Mouse (Mus musculus): ENCODE measurements at regions not wholly inside any gene's neighbourhood (a gene's known extent, or its start where the extent isn't known, plus 50 kb on each side); places are given as distances from the start of the nearest gene placed in this dataset.
"Not testable (repeated sequence)": the region's sequence is repeated elsewhere in the genome, so short reads cannot be mapped to it uniquely, and the experiment has no call there.

- no peak for DNase-seq (ENCODE audit: low spot score)
Measured at GRCm38 (mm10) chr5:75407686-75408085, 167.0 kb upstream of the Kit start.

GRCm38 (mm10) chr5:75410240-75411186, 164.2 kb upstream of the Kit start:
- DNase-seq (ENCODE audit: low spot score) = no peak

- not testable (repeated sequence) for DNase-seq (ENCODE audit: low spot score)
Measured at GRCm38 (mm10) chr5:75419282-75419681, 155.4 kb upstream of the Kit start.

- no peak for DNase-seq (ENCODE audit: low spot score)
Measured at GRCm38 (mm10) chr5:75432885-75433284, 141.8 kb upstream of the Kit start.

GRCm38 (mm10) chr5:75437924-75438323, 136.8 kb upstream of the Kit start:
- DNase-seq (ENCODE audit: low spot score) = no peak

- DNase-seq (ENCODE audit: low spot score) = no peak
Measured at GRCm38 (mm10) chr5:75444024-75444604, 130.6 kb upstream of the Kit start.

GRCm38 (mm10) chr5:75446386-75446785, 128.3 kb upstream of the Kit start:
- DNase-seq (ENCODE audit: low spot score) = no peak

- no peak for DNase-seq (ENCODE audit: low spot score)
Measured at GRCm38 (mm10) chr5:75449913-75450525, 124.7 kb upstream of the Kit start.

GRCm38 (mm10) chr5:75450564-75450963, 124.2 kb upstream of the Kit start:
- no peak for DNase-seq (ENCODE audit: low spot score)

- no peak for DNase-seq (ENCODE audit: low spot score)
Measured at GRCm38 (mm10) chr5:75451081-75451480, 123.6 kb upstream of the Kit start.

- DNase-seq (ENCODE audit: low spot score) = no peak
Measured at GRCm38 (mm10) chr5:75451693-75452092, 123.0 kb upstream of the Kit start.

GRCm38 (mm10) chr5:75453757-75454390, 120.8 kb upstream of the Kit start:
- DNase-seq (ENCODE audit: low spot score) = no peak

- no peak for DNase-seq (ENCODE audit: low spot score)
Measured at GRCm38 (mm10) chr5:75454961-75455541, 119.7 kb upstream of the Kit start.

GRCm38 (mm10) chr5:75457403-75457802, 117.3 kb upstream of the Kit start:
- no peak for DNase-seq (ENCODE audit: low spot score)

- DNase-seq (ENCODE audit: low spot score) = no peak
Measured at GRCm38 (mm10) chr5:75458317-75458716, 116.4 kb upstream of the Kit start.

GRCm38 (mm10) chr5:75459758-75460354, 114.9 kb upstream of the Kit start:
- DNase-seq (ENCODE audit: low spot score) = no peak

GRCm38 (mm10) chr5:75460414-75461025, 114.2 kb upstream of the Kit start:
- DNase-seq (ENCODE audit: low spot score) = no peak

- DNase-seq (ENCODE audit: low spot score) = no peak
Measured at GRCm38 (mm10) chr5:75461368-75461767, 113.3 kb upstream of the Kit start.

GRCm38 (mm10) chr5:75463591-75463990, 111.1 kb upstream of the Kit start:
- no peak for DNase-seq (ENCODE audit: low spot score)

GRCm38 (mm10) chr5:75465701-75466100, 109.0 kb upstream of the Kit start:
- DNase-seq (ENCODE audit: low spot score) = no peak

GRCm38 (mm10) chr5:75466941-75467340, 107.8 kb upstream of the Kit start:
- DNase-seq (ENCODE audit: low spot score) = no peak
